Mouse (Mus musculus): ENCODE measurements around the gene Lsm7. TPM values are rescaled to one million over a fixed set of nuclear protein-coding genes. Genes with fewer than 3 reads are reported as not detected.

Gene Lsm7
- 10 to 100 TPM; 34.2 to 44.0 TPM for total RNA-seq (2021)

DNA sequence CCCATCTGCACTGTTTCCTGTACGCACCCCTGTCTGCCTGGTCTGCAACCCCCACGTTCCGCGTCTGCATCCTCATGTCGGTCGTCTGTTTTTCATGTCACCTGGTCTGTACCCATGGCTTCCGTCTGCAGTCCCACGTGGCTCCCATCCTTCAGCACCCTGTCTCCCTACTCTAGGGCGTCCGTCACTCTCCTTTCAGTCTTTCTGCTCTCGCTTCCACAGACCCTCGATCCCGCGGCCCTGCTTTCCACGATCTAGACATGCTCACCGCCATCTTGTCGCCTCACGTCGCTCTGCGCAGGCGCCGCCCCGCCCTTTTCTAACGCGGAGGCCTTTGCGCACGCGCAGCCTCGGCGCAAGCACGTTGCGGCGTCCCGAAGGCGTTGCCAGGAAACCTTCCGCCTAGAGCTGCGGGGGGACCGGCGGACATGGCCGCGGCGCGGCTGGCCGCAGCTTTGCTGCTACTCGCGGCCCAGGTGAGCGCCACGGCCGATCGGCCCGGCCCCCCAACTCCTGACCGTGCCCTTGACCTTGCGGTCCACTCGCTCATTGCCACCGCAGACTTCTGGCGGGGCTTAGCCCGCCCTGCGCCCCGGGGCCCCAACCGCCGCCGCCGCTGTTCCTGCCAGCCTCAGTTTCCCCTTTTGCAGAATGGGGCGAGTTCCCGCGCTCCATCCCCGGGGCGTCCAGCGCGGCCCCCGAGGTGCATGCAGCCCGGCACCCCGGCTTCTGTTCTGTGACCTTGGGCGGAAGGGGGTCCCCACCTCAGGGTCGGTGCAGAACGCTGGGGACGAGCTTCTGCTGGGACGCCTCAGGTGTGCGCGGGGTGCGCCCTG, at the start of gene Lsm7, which contains the start of gene Sppl2b:
TSS of gene Lsm7 (minus strand) at position 297 of the 836 bp plus-strand sequence.
TSS of gene Sppl2b (plus strand) at position 363 of the 836 bp plus-strand sequence.
- intact Hi-C loops (cut with DNase I): no loop called here

DNA sequence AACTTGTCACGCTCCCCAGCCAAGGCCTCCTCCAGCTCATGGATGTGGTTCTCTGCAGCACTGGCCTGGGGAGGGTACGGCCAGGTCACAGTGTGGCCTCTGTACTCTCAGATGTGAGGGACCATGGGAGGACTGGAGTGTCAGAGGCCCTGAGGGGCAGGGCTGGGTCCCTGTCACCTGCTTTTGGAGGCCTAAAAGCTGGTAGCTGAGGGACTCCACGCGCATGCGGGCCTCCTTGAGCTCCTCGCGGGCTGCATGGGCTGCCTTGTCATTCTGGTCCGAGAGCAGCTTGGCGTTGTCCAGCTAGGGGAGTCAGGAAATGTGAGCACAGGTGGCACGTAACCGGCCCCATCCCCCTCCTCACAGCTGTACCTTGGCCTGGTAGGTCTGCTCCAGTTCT, 49.7 kb upstream of the Lsm7 start:
- intact Hi-C loops (cut with DNase I): no loop called here
- no peak for DNase-seq (ENCODE audit: low spot score in 2 of 2)

More for the DNA sequence above, at the start of gene Lsm7, which contains the start of gene Sppl2b:
- peak; percentile 96 to 98 for DNase-seq (ENCODE audit: low spot score in 2 of 2)

DNA sequence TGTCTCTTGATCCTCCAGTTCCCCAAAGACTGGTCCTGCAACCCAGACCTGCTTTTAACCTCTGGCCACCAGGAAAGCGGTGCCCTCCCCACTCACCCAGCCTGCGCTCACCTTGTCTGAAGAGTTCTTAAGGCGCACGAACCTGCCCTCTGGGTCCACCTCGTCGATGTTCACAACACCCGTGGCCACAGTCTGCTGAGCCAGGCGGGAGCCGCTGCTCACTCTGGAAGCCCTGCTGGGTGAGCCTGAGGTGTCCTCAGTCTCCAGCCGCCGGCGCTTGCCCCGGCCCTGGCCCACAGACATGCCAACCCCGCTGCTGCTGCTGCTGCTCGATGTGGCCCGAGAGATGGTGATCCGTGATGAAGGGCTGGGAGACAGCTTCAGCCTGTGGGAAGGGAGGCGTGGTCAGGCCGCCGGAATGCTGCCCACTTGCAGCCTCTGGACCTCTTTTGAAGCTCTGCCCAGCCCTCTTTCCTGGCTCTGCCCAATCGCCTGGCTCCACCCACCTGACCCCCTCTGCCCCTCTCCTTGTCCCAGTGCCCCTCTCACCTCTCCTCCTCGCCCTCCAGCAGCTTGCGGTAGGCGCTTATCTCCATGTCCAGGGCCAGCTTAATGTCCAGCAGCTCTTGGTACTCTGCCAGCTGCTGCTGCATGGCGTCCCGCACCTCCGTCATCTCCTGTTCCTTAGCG, 49.1 kb upstream of the Lsm7 start:
- intact Hi-C loops (cut with DNase I): no loop called here

DNA sequence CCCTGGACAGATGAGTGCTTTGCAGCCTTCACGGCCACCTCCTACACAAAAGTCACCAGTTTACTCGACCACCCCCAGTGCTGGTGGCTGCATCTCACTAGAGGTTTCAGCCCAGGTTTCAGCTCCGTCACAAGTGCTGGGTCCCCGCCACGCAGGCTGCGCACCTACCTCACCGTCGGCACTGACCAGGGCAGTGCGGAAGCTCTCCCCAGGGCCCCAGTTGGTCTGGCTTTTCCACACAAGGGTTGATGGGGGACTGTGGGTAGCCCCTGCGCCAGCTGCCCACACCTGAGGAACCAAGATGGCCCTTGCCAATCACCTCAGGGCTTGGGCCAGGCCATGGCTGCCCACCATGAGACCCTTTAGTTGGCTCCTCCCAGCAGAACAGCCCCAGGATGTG, 48.3 kb upstream of the Lsm7 start:
- intact Hi-C loops (cut with DNase I): no loop called here
- DNase-seq (ENCODE audit: low spot score in 2 of 2): no peak

More for the DNA sequence above, 49.1 kb upstream of the Lsm7 start:
- no peak for DNase-seq (ENCODE audit: low spot score in 2 of 2)

DNA sequence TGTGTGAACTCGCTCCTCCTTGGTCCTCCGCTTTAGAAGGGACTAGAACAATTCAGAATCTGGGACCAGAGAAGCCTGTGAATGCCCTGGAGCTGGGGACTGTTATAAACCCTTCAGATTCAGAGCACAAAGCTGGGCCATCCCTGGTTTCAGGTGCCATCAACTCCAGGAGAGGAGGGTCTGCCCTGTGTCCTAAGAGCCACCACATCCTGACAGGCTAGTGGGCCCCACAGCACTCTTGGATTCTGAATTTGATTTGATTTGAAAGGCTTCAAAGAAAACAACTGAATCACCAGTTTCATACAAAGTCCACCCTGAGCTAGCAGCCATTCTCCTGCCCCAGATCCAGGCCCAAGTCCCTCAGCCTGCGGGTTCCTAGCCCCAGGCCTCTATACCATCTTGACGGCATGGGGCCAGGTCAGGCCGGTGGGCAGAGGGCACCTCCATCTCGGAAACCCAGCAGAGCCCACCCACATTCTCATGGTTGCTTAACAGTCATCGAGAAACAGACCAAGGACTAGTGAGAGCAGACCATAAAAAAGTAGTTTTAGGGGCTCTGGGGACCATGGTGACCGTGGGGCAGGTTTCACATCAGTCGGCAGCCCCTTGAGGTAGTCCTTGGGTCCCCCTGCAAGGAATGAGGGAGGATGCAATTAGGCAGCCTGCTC, 47.4 kb upstream of the Lsm7 start:
- intact Hi-C loops (cut with DNase I): no loop called here

DNA sequence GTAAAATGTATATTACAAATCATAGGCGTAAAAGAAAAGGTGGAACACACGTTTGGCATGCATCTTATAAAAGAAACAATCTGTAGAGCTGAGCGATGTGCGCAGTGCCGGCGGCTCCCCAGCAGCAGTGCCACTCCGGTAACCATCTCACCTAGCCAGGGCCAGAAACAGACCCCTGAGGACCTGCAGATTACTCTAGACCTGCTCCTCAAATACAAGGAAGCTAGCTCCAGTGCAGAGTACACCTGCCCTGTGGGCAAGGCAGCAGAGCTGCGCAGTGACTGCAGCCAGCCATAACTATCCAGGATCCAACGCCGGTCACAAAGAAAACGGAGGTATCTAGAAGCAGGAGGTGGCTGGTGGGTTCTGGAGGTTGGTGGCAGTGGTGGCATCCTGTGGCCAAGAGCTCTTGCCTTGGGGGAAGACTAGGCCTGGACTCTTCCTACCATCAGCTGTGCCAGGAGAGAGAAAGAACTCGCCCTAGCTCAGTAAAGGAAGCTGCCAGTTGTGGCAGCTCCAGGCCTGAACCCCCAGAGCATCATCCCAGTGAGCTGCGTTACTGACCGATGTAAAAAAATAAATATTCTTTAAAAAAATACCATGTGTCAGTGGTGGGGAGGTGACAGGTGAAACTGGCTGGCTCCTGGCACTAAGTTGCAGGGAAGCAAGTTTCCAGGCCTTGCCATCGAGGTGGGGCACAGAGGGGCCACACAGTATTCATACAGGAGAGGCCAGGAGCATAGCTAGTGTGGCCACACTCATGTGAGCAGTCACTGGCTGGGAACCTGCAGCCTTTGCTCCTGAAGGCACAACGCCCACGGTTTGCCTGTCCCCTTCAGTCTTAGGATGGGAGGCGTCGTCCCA, 46.6 kb upstream of the Lsm7 start:
- DNase-seq (ENCODE audit: low spot score in 2 of 2): no peak
- intact Hi-C loops (cut with DNase I): no loop called here

More for the DNA sequence above, 47.4 kb upstream of the Lsm7 start:
- DNase-seq (ENCODE audit: low spot score in 2 of 2): no peak

DNA sequence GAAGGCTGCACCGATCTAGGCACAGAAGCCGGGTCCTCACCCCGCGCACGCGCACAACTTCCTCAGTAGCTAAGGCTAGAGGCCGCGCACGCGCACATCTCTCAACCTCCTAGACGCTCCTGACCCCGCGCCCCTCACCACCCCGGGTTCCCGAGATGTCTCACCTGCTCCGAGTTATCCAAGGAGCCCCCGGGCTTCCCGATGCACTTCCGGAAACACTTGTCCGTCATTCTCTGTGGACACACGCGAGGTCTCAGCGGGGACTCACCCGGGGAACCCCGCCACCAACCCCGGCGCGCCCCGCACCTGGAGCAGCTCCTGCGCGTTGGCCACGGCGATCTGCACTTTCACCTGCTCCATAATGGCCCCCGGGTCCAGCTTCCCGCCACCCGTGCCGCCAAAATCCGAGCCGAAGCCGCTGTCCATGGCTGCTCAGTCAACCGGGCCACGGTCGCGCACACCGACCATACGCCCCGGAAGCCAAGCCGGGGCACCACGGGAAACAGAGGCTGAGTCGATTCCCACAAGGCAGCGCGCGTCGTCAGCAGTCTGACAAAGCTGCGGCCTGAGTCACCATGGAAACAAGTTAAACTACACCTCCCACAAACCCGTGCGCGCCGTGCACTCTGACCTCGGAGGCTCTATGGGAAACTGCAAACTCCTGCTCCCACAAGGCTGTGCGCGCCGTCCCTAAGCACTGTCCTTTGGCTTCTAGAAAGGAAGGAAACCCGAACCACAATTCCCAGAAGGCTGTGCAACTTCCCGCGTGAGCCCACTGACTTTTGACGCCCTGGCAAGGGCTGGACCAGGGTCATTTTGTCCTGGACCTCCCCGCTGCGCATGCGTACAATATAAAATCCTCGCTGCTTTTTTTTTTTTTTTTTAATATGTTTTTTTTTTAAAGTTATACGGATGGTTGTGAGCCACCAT, 45.6 kb upstream of the Lsm7 start, which contains the start of gene Timm13:
TSS of gene Timm13 (minus strand) at position 652 of the 930 bp plus-strand sequence.
- intact Hi-C loops (cut with DNase I): no loop called here
- peak; percentile 99 for DNase-seq (ENCODE audit: low spot score in 2 of 2)

DNA sequence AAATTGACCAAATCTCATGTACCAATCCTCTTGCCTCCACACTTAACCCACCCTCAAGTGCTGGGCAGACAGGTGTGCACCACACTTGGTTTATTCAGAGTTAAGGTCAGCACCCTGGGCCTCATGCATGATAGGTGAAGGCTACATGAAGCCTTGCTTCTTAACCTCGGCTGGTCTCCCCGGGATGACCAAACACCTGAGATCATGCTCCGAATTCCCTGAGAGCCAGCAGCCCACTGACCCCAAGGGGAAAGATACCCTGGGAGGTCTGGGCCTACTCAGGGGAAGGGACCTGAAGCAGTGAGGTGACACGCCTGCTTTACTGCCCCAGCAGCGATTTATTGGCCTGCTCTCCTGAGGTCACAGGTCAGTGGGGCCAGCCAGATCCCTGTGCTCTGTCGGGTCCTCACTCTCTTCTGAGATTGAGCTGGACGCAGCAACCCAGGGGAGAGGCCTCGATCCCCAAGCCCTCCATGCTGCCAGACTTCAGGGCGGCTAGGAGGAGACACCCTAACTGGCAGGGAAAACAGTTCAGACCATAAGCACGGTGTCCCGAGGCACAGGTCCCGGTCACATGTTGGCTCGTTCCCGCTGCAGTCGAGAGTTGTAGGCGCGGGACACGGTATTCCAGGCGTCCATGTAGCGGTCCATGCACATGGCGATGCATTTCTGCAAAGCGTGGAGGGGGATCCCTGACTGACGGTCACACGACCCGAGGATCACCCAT, 44.7 kb upstream of the Lsm7 start:
- no peak for DNase-seq (ENCODE audit: low spot score in 2 of 2)
- intact Hi-C loops (cut with DNase I): no loop called here

DNA sequence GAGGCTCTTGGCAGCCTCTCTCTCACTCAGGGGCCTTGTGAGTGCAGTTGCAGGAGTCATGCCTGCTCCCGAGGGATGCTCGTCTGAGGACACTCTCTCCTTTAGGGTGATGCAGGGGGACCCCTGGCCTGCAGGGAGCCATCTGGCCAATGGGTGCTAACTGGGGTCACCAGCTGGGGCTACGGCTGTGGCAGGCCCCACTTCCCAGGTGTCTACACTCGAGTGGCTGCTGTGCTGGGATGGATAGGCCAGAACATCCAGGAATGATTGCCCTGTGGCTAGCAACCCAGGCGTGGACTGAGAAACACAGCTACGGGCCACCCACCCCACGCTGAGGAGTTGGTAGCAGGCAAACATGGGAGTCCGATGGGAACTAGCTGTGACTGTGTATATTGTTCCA, 44.1 kb upstream of the Lsm7 start:
- DNase-seq (ENCODE audit: low spot score in 2 of 2): no peak
- intact Hi-C loops (cut with DNase I): no loop called here

DNA sequence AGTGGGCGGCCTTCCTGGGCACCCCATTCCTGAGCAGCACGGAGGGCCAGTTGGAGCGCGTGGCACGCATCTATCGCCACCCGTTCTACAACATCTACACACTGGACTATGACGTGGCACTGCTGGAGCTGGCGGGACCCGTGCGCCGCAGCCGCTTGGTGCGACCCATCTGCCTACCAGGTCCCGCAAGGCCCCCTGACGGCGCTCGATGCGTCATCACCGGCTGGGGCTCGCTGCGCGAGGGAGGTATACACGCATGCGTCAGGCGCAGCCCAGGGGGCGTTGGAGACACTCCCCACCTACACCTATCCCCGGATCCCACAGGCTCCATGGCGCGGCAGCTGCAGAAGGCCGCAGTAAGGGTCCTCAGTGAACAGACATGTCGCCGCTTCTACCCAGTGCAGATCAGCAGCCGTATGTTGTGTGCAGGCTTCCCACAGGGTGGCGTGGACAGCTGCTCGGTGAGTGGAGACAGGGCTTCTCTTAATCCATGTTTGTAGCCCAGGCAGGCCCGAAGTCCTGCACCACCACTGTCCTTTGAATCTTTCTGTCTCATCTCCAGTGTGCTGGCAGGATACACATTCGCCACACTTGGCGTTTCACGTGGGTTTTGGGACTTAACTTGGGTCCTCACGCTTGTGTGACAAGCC, 43.0 kb upstream of the Lsm7 start:
- intact Hi-C loops (cut with DNase I): no loop called here
- peak; percentile 67 to 77 for DNase-seq (ENCODE audit: low spot score in 2 of 2)

DNA sequence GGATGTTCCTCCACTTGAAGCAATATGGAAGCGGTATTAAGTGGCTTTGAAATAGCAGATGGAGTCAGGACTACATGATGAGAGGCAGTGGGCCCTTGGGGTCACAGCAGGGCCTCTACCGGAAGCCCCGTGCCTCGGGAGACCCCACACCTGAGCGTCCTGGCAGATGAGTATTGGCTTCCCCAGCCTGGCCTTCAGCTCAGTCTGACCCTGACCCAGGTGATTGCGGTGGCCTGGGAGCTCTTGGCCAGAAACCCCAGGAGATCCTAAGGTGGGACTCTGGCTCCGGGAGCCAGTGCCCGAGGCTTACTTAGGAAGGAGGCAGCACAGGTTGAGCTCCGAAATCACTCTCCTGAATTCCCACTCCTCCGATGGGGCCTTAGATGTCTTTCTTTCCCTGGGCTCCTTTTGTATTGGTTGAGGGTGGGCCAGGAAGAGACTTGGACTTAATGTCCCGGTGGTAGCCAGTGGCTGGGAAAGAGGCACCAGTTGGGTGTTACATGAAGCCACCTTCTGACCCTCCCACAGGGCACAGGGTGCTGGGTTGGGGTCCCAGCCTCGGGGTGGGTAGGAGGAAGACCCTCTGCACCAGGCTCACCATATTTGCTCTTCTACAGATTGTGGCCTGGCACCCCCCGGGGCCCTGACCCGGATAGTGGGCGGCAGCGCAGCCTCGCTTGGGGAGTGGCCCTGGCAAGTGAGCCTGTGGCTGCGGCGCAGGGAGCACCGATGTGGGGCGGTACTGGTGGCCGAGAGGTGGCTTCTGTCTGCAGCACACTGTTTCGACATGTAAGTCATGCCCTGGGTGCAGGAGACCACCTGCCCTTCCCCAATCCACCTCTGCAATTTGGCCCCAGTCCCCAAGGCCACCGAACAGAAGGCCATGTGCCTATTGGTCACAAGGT, 41.8 kb upstream of the Lsm7 start:
- DNase-seq (ENCODE audit: low spot score in 2 of 2): no peak
- intact Hi-C loops (cut with DNase I): no loop called here

DNA sequence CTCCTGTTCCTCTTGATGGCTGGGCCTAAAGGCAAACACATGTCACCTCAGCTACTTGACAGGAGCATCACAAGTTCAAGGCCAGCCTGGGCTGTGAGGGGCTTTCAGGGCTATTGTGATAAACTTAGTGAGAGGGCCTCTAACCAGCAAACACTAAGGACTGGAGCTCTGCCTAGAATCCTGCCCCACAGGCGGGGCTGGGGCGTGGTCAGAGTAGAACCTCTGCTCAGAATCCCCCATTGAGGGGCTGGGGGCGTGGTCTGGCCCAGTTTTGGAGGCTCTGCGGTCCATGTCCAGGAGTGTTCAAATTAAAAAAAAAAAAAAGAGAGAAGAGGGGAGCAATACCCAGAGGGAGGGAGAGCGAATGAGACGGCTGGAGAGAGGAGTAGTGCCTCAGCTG, 40.7 kb upstream of the Lsm7 start:
- intact Hi-C loops (cut with DNase I): no loop called here
- DNase-seq (ENCODE audit: low spot score in 2 of 2): no peak

DNA sequence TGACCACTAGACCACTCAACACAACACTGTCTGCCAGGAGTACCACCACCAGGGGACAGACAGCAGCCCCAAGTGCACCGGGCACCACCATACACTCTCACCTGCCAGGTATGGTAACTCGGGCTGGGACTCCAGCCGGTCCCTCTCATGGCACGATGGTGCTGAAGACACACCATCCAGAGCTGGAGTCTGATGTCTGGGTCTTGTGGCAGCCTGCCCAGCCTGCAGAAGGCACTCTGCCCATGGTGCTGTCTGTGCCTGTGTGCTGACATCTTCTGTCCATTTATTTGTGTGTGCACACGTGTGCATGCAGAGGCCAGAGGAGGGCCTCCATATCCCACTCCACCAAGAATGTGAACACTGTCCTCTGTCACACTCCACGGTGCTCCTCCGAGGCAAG, 40.1 kb upstream of the Lsm7 start:
- intact Hi-C loops (cut with DNase I): no loop called here
- DNase-seq (ENCODE audit: low spot score in 2 of 2): no peak

DNA sequence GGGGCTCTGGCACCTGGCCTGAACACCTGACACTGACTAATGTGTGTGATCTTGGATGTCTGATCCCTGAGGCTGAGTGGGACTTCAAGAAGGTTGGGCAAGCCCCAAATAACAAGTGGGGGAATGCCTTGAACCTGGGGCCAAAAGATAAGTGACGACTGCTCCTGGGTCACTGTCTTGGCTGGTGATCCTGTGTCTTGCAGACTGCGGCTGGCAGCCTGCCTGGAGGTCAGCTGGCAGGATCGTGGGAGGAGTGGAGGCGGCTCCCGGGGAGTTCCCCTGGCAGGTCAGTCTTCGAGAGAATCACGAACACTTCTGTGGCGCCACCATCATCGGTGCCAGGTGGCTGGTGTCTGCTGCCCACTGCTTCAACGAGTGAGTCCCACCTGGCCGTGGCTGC, 32.2 kb upstream of the Lsm7 start:
- DNase-seq (ENCODE audit: low spot score in 2 of 2): no peak

DNA sequence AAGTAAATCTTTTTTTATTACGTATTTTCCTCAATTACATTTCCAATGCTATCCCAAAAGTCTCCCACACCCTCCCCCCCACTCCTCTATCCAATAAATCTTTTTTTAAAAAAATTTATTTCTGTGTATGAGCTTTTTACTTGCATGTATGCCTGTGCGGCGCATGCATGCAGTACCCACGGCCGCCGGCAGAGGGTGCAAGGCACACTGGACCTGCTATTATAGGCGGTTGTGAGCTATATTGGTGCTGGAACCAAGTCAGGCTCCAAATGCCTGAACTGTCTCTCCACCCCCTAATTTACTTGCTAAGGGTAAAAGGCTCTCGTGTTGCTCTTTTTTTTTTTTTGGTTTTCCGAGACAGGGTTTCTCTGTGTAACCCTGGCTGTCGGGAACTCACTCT, 26.3 kb upstream of the Lsm7 start:
- peak; percentile 45 to 51 for DNase-seq (ENCODE audit: low spot score in 2 of 2)
- intact Hi-C loops (cut with DNase I): loop anchor here (2.0 kb wide), 1 partner anchor 134 kb away; no protein-coding TSS in a partner anchor

More for the DNA sequence above, 32.2 kb upstream of the Lsm7 start:
- intact Hi-C loops (cut with DNase I): no loop called here

DNA sequence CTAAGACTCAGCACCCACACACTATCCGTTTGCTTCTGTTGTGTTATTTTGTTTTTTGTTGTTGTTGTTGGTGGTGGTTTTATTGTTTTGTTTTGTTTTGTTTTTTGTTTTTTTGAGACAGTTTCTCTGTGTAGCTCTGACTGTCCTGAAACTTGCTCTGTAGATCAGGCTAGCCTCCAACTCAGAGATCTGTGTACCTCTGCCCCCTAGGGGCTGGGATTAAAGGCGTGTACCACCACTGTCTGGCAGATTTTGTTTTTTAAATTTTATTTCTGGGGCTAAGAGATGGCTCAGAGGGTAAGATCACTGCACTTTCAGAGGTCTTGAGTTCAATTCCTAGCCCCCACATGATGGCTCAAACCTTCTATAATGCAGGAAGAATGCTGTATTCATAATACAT, 25.9 kb upstream of the Lsm7 start:
- no peak for DNase-seq (ENCODE audit: low spot score in 2 of 2)
- intact Hi-C loops (cut with DNase I): loop anchor here (2.0 kb wide), 1 partner anchor 134 kb away; no protein-coding TSS in a partner anchor

All from left cerebral cortex, postnatal 36 days (tissue).